Mouse (Mus musculus): ENCODE measurements around the gene Sik2.

DNA sequence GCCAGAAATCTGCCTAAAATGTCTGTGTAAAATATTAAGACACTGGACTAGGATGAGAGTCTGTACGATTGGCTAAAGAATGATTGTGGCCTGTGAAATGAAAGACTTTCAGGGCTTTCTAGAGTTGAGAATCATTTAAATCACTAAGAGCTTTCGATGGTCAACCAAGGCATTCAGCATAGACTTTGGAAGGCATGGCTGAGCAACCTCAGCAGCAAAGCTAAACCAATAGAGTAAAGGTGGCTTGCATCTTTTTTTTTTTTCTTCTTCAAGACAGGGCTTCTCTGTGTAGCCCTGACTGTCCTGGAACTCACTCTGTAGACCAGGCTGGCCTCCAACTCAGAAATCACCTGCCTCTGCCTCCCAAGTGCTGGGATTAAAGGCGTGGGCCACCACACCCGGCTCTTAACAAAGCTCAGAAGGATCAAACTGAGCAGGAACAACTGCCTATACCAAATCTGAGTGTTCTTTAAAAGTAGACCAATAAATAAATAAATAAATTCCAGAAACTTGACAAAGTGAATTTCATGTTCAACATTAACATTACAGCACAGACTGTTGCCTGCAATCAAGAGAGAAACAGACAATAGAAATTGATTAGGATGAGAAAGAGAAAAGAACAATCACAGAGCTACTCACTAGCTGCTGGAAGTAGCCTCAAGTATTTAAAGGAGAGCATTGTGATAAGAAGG, 27.2 kb downstream of the Sik2 start:
- no peak for TF ChIP-seq GATA1 (IDR thresholded peaks at IDR 0.05; ENCODE audit: borderline replicate concordance, low read length)
- TF ChIP-seq CTCF (IDR thresholded peaks at IDR 0.05; ENCODE audit: low read depth, low read length): no peak
- TF ChIP-seq POLR2AphosphoS5 (IDR thresholded peaks at IDR 0.05; ENCODE audit: insufficient replicate concordance, low read depth, low read length): no peak
- TF ChIP-seq GATA2 (IDR thresholded peaks at IDR 0.05; ENCODE audit: borderline replicate concordance, low read depth, low read length): no peak
